Mouse (Mus musculus) cerebellum, adult 2 months (tissue): ENCODE measurements around the gene Tcf12. TPM values are rescaled to one million over a fixed set of nuclear protein-coding genes. Genes with fewer than 3 reads are reported as not detected.

Source experiments
- DNase-seq, 2 experiments: peaks; one replicate each; pipeline ENCODE4 v3.0.0; 2021
- H3K27ac ChIP-seq: fragments of 200-500 bp; 2 replicates; pipeline ENCODE4 v1.5.1; 2012; ENCODE audit warnings: low read length, control low read depth, inconsistent platforms; ENCODE audit not compliant: insufficient read depth
- H3K27me3 ChIP-seq: fragments of 200-500 bp; 2 replicates; pipeline ENCODE4 v1.6.1; 2012; ENCODE audit warnings: inconsistent platforms, mild to moderate bottlenecking, low read length, moderate library complexity; ENCODE audit not compliant: control insufficient read depth, insufficient read depth
- H3K4me1 ChIP-seq: fragments of 200-500 bp; 2 replicates; pipeline ENCODE4 v1.6.1; 2011; ENCODE audit warnings: low read length; ENCODE audit not compliant: control insufficient read depth, insufficient read depth
- H3K4me3 ChIP-seq: fragments of 200-500 bp; replicated peaks from 2 replicates; pipeline ENCODE3; 2011; ENCODE audit warnings: mild to moderate bottlenecking, low read depth, low read length, control low read depth; ENCODE audit not compliant: insufficient read depth
- CTCF ChIP-seq: fragments of 200-500 bp; IDR thresholded peaks from 2 replicates; pipeline ENCODE4 v1.5.1; 2011; ENCODE audit warnings: low read depth, mild to moderate bottlenecking, control low read depth, low read length, moderate library complexity, borderline replicate concordance; ENCODE audit not compliant: insufficient read depth
- POLR2A ChIP-seq: fragments of 200-500 bp; IDR thresholded peaks from 2 replicates; pipeline ENCODE4 v1.6.1; 2011; ENCODE audit warnings: low read length, control low read depth, borderline replicate concordance; ENCODE audit not compliant: insufficient read depth
- WGBS: fragments of 180-500 bp; shearing (Covaris S2); methylation state at CpG from one replicate; pipeline ENCODE4 v1.1.7; 2018; 5-methylcytosine and 5-hydroxymethylcytosine counted together
- polyA plus RNA-seq: library from polyadenylated mRNA; depleted of rRNA; stranded (reverse); fragments of >200 nt; gene quantifications from 2 replicates; pipeline ENCODE4 v1.2.3, GENCODE M21; 2012

Tcf12 gene
- polyA plus RNA-seq, 1 experiment, result 53.0 TPM

DNA sequence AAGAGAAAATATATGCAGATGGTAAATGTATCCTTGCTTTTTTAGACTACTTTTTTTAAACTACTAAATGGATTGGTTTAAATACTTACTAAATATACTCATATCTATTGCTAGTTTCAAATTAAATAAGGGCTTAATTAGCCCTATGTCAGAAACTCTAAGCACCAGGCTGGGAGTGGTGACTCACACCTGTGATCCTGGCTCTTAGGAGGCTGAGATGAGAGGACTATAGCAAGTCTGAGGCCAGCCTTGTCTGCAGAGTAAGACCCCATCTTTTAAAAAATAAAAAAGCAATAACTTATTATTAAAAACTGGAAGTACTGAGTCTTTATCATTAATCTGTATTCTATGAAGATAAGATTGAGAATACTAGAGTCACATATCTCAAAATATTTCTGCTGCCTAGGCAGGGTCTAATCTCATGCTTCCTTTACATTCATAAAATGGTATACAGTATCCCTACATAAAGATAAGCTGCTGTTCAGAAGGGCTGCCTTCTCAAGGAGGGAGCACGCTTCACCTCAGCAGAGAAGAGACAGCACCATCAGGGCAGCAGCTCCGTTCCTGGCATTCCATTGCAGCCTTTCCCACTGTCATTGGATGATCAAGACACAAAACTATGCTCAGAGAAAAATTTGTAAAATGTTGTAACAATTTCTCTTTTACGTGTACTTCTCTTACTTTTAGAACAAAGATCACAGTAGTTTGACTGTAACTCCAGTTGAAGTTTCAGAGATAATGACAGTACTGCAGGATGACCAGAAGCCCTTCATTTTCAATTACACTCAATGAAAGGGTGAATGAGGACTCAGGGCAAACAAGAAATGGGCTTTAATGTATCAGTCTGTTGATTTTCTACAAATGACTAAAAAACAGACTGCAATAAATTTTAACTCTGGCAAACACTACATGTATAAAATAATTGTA, 181.0 kb downstream of the Tcf12 start:
- no peaks in the 10 kb centered on the region for H3K27me3 ChIP-seq
- no peaks in the 10 kb centered on the region for H3K4me1 ChIP-seq
- no peak overlapping the region for H3K4me3 ChIP-seq
- TF ChIP-seq CTCF (no peak), POLR2A (no peak)
- no peak overlapping the region for H3K27ac ChIP-seq
- DNase-seq, result no peak
- 92% methylated on average over 3 of the region's 3 CpGs for whole genome bisulfite sequencing

DNA sequence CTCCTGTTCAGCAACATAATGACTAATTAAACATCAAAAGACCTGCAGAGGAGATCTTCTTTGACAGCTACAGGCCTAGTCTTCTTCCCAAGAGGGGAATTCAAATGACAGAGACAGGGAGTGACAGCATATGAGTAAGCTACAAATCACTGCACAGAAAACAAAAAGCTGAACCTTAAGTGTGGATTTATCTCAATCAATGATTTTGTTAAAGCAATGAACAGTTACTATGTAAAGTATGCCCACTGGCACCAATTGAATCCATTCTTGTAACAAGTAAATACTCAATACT, 195.1 kb downstream of the Tcf12 start:
- no peak overlapping the region for H3K27ac ChIP-seq
- no peaks in the 10 kb centered on the region for H3K4me1 ChIP-seq
- no peak for DNase-seq
- no peaks in the 10 kb centered on the region for H3K27me3 ChIP-seq
- TF ChIP-seq CTCF, result no peak
- TF ChIP-seq POLR2A, result no peak
- no peak overlapping the region for H3K4me3 ChIP-seq

DNA sequence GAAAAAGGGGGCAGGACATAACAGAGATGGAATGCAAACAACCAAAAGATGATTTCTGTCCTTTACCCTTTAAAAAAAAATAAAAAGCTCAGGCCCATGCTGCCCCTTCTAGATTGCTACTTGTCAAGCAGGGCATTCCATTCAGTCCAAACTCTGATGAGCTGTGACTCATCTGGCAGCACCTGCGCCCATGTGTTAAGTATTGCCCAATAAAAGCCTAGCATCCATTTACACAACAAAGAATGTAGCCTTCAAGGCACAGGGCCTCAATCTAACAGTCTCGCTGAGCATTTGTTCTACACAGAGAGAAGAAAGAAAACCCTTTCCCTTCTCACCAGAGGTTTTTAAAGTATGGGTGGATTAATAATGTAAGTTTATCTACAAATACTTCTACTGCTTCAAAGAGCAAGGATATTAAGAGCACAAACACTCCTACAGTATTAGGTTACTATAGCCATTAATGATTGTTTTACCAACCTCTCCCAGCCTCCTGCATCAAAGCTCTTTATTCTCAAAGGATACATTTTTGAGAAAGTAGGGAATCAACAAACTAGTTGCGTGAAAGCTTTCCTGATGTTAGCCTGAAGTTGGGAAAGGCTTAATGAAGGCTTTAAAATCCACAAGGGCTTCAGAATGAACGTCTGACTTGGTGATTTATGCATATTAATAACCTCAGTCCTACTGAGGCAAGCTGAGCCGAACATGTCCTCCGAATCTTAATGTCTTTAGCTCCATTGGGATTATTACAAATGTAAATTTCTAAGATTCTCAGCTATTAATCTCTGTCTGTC, 195.6 kb downstream of the Tcf12 start:
- WGBS, result 69% methylated on average over 6 of the region's 6 CpGs
- no peaks in the 10 kb centered on the region for H3K27me3 ChIP-seq
- no peak overlapping the region for H3K27ac ChIP-seq
- no peak for DNase-seq
- TF ChIP-seq POLR2A (no peak), CTCF (no peak)
- H3K4me3 ChIP-seq, result no peak overlapping the region
- H3K4me1 ChIP-seq, result no peaks in the 10 kb centered on the region

DNA sequence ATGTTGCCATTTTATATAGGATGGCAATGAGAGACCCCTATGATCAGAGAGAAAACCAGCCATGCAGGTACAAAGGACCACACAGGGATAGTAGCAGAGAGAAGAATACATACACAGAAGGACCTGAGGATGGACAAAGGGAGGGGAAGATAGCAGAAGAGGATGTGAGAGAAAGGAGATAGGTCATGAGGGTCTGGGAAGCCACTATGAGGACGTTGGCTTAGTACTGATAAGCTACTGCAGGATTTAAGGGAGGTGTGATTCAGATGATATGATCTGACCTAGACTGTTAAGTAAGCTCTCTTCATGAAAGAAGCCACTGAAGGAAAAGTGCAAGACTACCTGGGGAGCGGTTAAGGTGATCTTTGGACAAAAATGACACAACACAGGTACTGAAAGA, 205.1 kb downstream of the Tcf12 start:
- no peak for TF ChIP-seq CTCF
- DNase-seq, result no peak
- Histone ChIP-seq H3K4me1 (no peaks in the 10 kb centered on the region), H3K4me3 (no peak overlapping the region), H3K27me3 (no peaks in the 10 kb centered on the region), H3K27ac (no peak overlapping the region)
- WGBS, result 88% methylated on average over 2 of the region's 2 CpGs

DNA sequence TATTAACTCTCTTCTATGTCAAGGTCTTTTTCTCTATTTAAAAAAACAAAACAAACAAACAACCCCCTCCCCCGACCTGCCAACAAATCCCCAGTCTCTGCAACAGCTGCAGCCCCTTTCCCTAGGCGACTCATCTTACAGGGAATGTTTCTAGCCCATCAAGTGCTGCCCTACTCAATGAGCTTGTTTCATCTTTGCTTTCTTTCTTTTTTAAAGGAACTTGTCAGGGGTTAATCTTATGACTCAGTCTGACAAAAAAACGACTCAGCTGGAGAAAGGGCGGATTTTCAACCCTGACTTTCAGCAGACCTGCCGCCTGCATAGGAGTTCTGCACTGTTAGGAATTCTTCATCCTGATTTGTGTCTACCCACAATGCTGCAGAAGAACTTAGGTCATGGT, 212.8 kb downstream of the Tcf12 start:
- Histone ChIP-seq H3K27ac (no peak overlapping the region), H3K4me3 (no peak overlapping the region), H3K4me1 (no peaks in the 10 kb centered on the region), H3K27me3 (no peaks in the 10 kb centered on the region)
- DNase-seq, result no peak
- no peak for TF ChIP-seq CTCF
- no peak for TF ChIP-seq POLR2A
- 61% methylated on average over 5 of the region's 5 CpGs for WGBS

DNA sequence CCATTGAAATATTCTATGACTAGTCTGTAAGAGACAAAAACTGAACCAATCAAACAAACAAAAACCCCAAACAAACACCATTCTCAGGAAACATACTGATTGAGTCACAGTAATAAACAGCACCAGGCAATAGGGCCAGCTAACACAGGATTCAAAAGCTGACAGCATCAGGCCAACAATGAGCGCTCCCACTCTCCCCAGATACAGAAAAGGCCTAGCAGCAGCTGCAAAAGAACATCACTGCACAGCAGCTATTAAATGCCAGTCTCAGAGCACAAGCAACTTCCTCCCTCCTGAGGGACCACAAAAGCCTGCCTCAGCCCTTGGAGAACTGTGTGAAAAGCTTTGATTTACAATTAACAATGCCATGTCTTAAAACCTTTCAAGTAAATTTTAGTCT, 214.3 kb downstream of the Tcf12 start:
- no peak for TF ChIP-seq POLR2A
- TF ChIP-seq CTCF, result no peak
- Histone ChIP-seq H3K4me3 (no peak overlapping the region), H3K4me1 (no peaks in the 10 kb centered on the region), H3K27me3 (no peaks in the 10 kb centered on the region), H3K27ac (no peak overlapping the region)
- 100% methylated on average over 1 of the region's 1 CpGs for WGBS
- peak in 1 of 2 experiments; percentile 11 for DNase-seq

DNA sequence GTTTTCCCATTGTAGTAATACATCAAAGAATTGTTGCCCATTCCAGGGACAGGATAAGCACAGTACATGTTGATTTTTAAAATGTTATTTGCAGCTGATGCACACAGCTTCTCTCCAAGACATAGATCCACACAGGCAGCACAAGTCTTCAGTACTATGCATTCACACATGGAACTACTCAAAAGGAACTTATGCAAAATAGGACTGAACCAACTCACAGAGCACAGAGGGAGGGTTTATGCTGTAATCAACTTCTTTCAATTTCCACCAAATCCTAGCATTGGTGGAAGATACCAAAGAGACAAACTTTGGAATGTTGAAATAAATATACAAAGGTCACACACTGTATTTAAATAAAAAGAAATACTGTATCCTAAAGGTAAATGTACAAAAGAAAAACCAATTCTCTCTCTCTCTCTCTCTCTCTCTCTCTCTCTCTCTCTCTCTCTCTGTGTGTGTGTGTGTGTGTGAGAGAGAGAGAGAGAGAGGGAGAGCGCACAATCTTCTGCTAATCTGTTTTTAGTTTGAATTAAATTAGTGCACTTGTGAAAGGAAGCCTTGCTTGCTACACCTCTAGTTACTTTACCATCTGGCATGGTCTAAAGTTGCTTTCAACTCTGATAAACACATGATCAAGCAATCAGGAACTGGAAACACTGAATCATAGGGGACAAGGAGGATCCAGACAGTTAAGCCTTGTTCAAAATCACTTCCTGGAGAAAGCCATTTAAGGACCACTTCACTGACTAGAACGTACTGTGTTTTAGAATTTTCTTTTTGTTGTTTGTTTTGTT, 215.5 kb downstream of the Tcf12 start:
- Histone ChIP-seq H3K27me3 (no peaks in the 10 kb centered on the region), H3K27ac (no peak overlapping the region), H3K4me1 (no peaks in the 10 kb centered on the region), H3K4me3 (no peak overlapping the region)
- WGBS, result 73% methylated on average over 2 of the region's 2 CpGs
- DNase-seq, result peak in 1 of 2 experiments; percentile 15
- no peak for TF ChIP-seq POLR2A
- no peak for TF ChIP-seq CTCF

DNA sequence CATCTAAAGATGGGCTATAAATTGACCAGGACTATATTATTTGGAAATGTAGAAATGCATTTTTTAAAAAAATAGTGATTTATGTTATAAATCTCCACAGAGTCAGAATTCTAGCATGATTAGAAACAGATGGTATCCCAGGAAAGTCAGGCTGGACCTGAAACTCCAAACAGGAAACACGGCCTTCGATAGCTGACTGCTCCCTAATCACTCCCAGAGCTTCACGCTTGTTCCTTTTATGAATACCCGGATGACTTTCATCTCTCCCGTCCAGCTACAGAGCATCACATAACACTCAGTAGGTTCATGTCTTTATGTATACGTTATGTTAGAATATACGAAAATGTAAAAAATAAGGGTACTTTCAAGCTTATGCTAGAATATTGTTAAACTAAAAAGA, 216.4 kb downstream of the Tcf12 start:
- H3K4me1 ChIP-seq, result no peaks in the 10 kb centered on the region
- H3K27me3 ChIP-seq, result no peaks in the 10 kb centered on the region
- H3K27ac ChIP-seq, result no peak overlapping the region
- 60% methylated on average over 7 of the region's 7 CpGs for WGBS
- no peak overlapping the region for H3K4me3 ChIP-seq
- TF ChIP-seq POLR2A, result no peak
- TF ChIP-seq CTCF, result no peak
- DNase-seq, result no peak
